Mouse (Mus musculus) liver, embryonic 14.5 days (tissue): ENCODE results near the gene Minpp1.

ENCODE experiments used
- CTCF ChIP-seq: IDR thresholded peaks from 2 replicates; pipeline ENCODE4 v1.5.1; 2016; ENCODE audit warnings: antibody characterized with exemption, low read depth, control low read depth
- EP300 ChIP-seq: IDR thresholded peaks from 2 replicates; pipeline ENCODE4 v1.6.1; 2016; ENCODE audit warnings: antibody characterized with exemption, low read depth

- TF ChIP-seq EP300 (no peak), CTCF (no peak)
Observed at GRCm38 (mm10) chr19:32463037-32463436, 22.5 kb upstream of the Minpp1 start.
